Mouse (Mus musculus) layer of hippocampus, adult 18-20 months (tissue): ENCODE data around the gene Ube2c. TPM values are rescaled to one million over a fixed set of nuclear protein-coding genes. Genes with fewer than 3 reads are reported as not detected.
"Not testable (repeated sequence)": the region's sequence is repeated elsewhere in the genome, so short reads cannot be mapped to it uniquely, and the experiment has no call there.

Experiments used
- DNase-seq, 2 experiments: peaks; one replicate each; pipeline ENCODE4 v3.0.0; 2022; ENCODE audit warnings: low spot score in 2 of 2
- total RNA-seq, 2 experiments: library from RNA; stranded (reverse); gene quantifications; 2 replicates each; pipeline ENCODE4 v1.2.3; 2021

The Ube2c gene
- total RNA-seq, 2 experiments from 2014 or later: 0.38 TPM; not detected in 1

- no peak for DNase-seq
These were observed 16.7 kb downstream of the Ube2c start for GRCm38 (mm10) chr2:164786388-164786885.

GRCm38 (mm10) chr2:164787032-164787431, 17.3 kb downstream of the Ube2c start:
- no peak for DNase-seq

GRCm38 (mm10) chr2:164787779-164788178, 18.1 kb downstream of the Ube2c start:
- no peak for DNase-seq

GRCm38 (mm10) chr2:164788411-164788810, 18.7 kb downstream of the Ube2c start:
- no peak for DNase-seq

- DNase-seq: no peak
These were observed 20.8 kb downstream of the Ube2c start for GRCm38 (mm10) chr2:164790451-164790850.

- DNase-seq: no peak
These were observed 22.2 kb downstream of the Ube2c start for GRCm38 (mm10) chr2:164791841-164792261.

- DNase-seq: no peak
These were observed 22.9 kb downstream of the Ube2c start for GRCm38 (mm10) chr2:164792400-164793190.

- peak in 1 of 2 experiments; percentile 69 for DNase-seq
These were observed 23.5 kb downstream of the Ube2c start for GRCm38 (mm10) chr2:164793236-164793635.

GRCm38 (mm10) chr2:164793772-164794171, 24.1 kb downstream of the Ube2c start:
- no peak for DNase-seq

GRCm38 (mm10) chr2:164794293-164794692, 24.6 kb downstream of the Ube2c start:
- DNase-seq: peak; percentile 68 to 94

- DNase-seq: no peak
These were observed 26.2 kb downstream of the Ube2c start for GRCm38 (mm10) chr2:164795868-164796267.

GRCm38 (mm10) chr2:164798554-164798953, 28.9 kb downstream of the Ube2c start:
- not testable (repeated sequence) for DNase-seq

- no peak for DNase-seq
These were observed 30.7 kb downstream of the Ube2c start for GRCm38 (mm10) chr2:164800252-164801004.

- DNase-seq: no peak
These were observed 33.7 kb downstream of the Ube2c start for GRCm38 (mm10) chr2:164803201-164803920.

- no peak for DNase-seq
These were observed 34.2 kb downstream of the Ube2c start for GRCm38 (mm10) chr2:164803921-164804313.

GRCm38 (mm10) chr2:164804533-164805331, 35.0 kb downstream of the Ube2c start, which contains the start of the genes Acot8 and Zswim3:
Gene Acot8, minus strand, starts transcription at chr2:164804882.
Gene Zswim3, plus strand, starts transcription at chr2:164805098.
- DNase-seq: peak; percentile 97 to 100

GRCm38 (mm10) chr2:164805332-164805718, 35.6 kb downstream of the Ube2c start:
- DNase-seq: no peak

- DNase-seq: no peak
These were observed 36.9 kb downstream of the Ube2c start for GRCm38 (mm10) chr2:164806614-164807013.

GRCm38 (mm10) chr2:164813557-164813956, 43.9 kb downstream of the Ube2c start:
- DNase-seq: no peak

GRCm38 (mm10) chr2:164815348-164815747, 45.6 kb downstream of the Ube2c start:
- no peak for DNase-seq
